Mouse (Mus musculus): ENCODE measurements around the gene Ptpn1. TPM values are rescaled to one million over a fixed set of nuclear protein-coding genes. Genes with fewer than 3 reads are reported as not detected.

Ptpn1 gene
- polyA plus RNA-seq, 1 experiment from 2014 or later, result 41.0 TPM

- 76% methylated on average over 8 of the region's 8 CpGs for WGBS
- H3K4me1 ChIP-seq (ENCODE audit: control insufficient read depth, insufficient read depth, low read length), result peaks cover 9% of the 10 kb centered on the region; the same call in 1 of the 2 replicates
- H3K9ac ChIP-seq (replicated peaks; ENCODE audit: low read depth, low read length), result no peak overlapping the region
- ATAC-seq (ENCODE audit: insufficient number of reproducible peaks, insufficient read depth, low FRiP score, low read depth), result no peak
- no peak overlapping the region for H3K27ac ChIP-seq (ENCODE audit: low read length)
- H3K9me3 ChIP-seq (ENCODE audit: control insufficient read depth, low read depth, low read length), result no peaks in the 10 kb centered on the region
- no peak overlapping the region for H3K4me2 ChIP-seq (replicated peaks; ENCODE audit: low read depth, low read length)
- no peak overlapping the region for H3K4me3 ChIP-seq (ENCODE audit: low read depth, low read length)
- no peaks in the 10 kb centered on the region for H3K27me3 ChIP-seq (ENCODE audit: control insufficient read depth, insufficient read depth, low read length)
- H3K36me3 ChIP-seq (ENCODE audit: control insufficient read depth, insufficient read depth, low read length), result no peaks in the 10 kb centered on the region
These were observed 34.0 kb upstream of the Ptpn1 start for GRCm38 (mm10) chr2:167897896-167898295.

- no peaks in the 10 kb centered on the region for H3K9me3 ChIP-seq (ENCODE audit: control insufficient read depth, low read depth, low read length)
- no peak overlapping the region for H3K27ac ChIP-seq (ENCODE audit: low read length)
- no peak overlapping the region for H3K4me3 ChIP-seq (ENCODE audit: low read depth, low read length)
- 16% methylated on average over 16 of the region's 16 CpGs for WGBS
- H3K27me3 ChIP-seq (ENCODE audit: control insufficient read depth, insufficient read depth, low read length), result no peaks in the 10 kb centered on the region
- peaks cover 8% of the 10 kb centered on the region; the same call in 1 of the 2 replicates for H3K4me1 ChIP-seq (ENCODE audit: control insufficient read depth, insufficient read depth, low read length)
- H3K36me3 ChIP-seq (ENCODE audit: control insufficient read depth, insufficient read depth, low read length), result no peaks in the 10 kb centered on the region
- no peak overlapping the region for H3K9ac ChIP-seq (replicated peaks; ENCODE audit: low read depth, low read length)
- H3K4me2 ChIP-seq (replicated peaks; ENCODE audit: low read depth, low read length), result no peak overlapping the region; the same call in 1 of the 2 replicates
- ATAC-seq (ENCODE audit: insufficient number of reproducible peaks, insufficient read depth, low FRiP score, low read depth), result no peak
These were observed 31.9 kb upstream of the Ptpn1 start for GRCm38 (mm10) chr2:167899989-167900421.

- Histone ChIP-seq H3K9ac (replicated peaks; ENCODE audit: low read depth, low read length) (no peak overlapping the region), H3K36me3 (ENCODE audit: control insufficient read depth, insufficient read depth, low read length) (no peaks in the 10 kb centered on the region), H3K27me3 (ENCODE audit: control insufficient read depth, insufficient read depth, low read length) (no peaks in the 10 kb centered on the region), H3K9me3 (ENCODE audit: control insufficient read depth, low read depth, low read length) (no peaks in the 10 kb centered on the region), H3K27ac (ENCODE audit: low read length) (no peak overlapping the region), H3K4me1 (ENCODE audit: control insufficient read depth, insufficient read depth, low read length) (peaks cover 7% of the 10 kb centered on the region; the same call in 1 of the 2 replicates), H3K4me2 (replicated peaks; ENCODE audit: low read depth, low read length) (no peak overlapping the region), H3K4me3 (ENCODE audit: low read depth, low read length) (no peak overlapping the region)
- ATAC-seq (ENCODE audit: insufficient number of reproducible peaks, insufficient read depth, low FRiP score, low read depth), result no peak
- 68% methylated on average over 9 of the region's 9 CpGs for WGBS
These were observed 29.6 kb upstream of the Ptpn1 start for GRCm38 (mm10) chr2:167902116-167902703.

GRCm38 (mm10) chr2:167903242-167903952 lies 28.5 kb upstream of the Ptpn1 start:
- Histone ChIP-seq H3K4me2 (replicated peaks; ENCODE audit: low read depth, low read length) (no peak overlapping the region), H3K4me1 (ENCODE audit: control insufficient read depth, insufficient read depth, low read length) (peaks cover 7% of the 10 kb centered on the region; the same call in 1 of the 2 replicates), H3K36me3 (ENCODE audit: control insufficient read depth, insufficient read depth, low read length) (no peaks in the 10 kb centered on the region), H3K4me3 (ENCODE audit: low read depth, low read length) (no peak overlapping the region), H3K27ac (ENCODE audit: low read length) (no peak overlapping the region), H3K9me3 (ENCODE audit: control insufficient read depth, low read depth, low read length) (no peaks in the 10 kb centered on the region), H3K9ac (replicated peaks; ENCODE audit: low read depth, low read length) (no peak overlapping the region), H3K27me3 (ENCODE audit: control insufficient read depth, insufficient read depth, low read length) (no peaks in the 10 kb centered on the region)
- 74% methylated on average over 11 of the region's 11 CpGs for WGBS
- ATAC-seq (ENCODE audit: insufficient number of reproducible peaks, insufficient read depth, low FRiP score, low read depth), result no peak

GRCm38 (mm10) chr2:167904621-167905367 lies 27.1 kb upstream of the Ptpn1 start:
- Histone ChIP-seq H3K9ac (replicated peaks; ENCODE audit: low read depth, low read length) (no peak overlapping the region), H3K27me3 (ENCODE audit: control insufficient read depth, insufficient read depth, low read length) (no peaks in the 10 kb centered on the region), H3K36me3 (ENCODE audit: control insufficient read depth, insufficient read depth, low read length) (no peaks in the 10 kb centered on the region), H3K4me1 (ENCODE audit: control insufficient read depth, insufficient read depth, low read length) (peaks cover 4% of the 10 kb centered on the region; the same call in 1 of the 2 replicates), H3K4me3 (ENCODE audit: low read depth, low read length) (no peak overlapping the region), H3K9me3 (ENCODE audit: control insufficient read depth, low read depth, low read length) (no peaks in the 10 kb centered on the region), H3K4me2 (replicated peaks; ENCODE audit: low read depth, low read length) (no peak overlapping the region), H3K27ac (ENCODE audit: low read length) (no peak overlapping the region)
- no peak for ATAC-seq (ENCODE audit: insufficient number of reproducible peaks, insufficient read depth, low FRiP score, low read depth)
- WGBS, result 79% methylated on average over 12 of the region's 12 CpGs

GRCm38 (mm10) chr2:167905561-167905960 lies 26.3 kb upstream of the Ptpn1 start:
- Histone ChIP-seq H3K27me3 (ENCODE audit: control insufficient read depth, insufficient read depth, low read length) (no peaks in the 10 kb centered on the region), H3K4me2 (replicated peaks; ENCODE audit: low read depth, low read length) (no peak overlapping the region), H3K9me3 (ENCODE audit: control insufficient read depth, low read depth, low read length) (no peaks in the 10 kb centered on the region), H3K4me3 (ENCODE audit: low read depth, low read length) (no peak overlapping the region), H3K36me3 (ENCODE audit: control insufficient read depth, insufficient read depth, low read length) (no peaks in the 10 kb centered on the region), H3K9ac (replicated peaks; ENCODE audit: low read depth, low read length) (no peak overlapping the region), H3K4me1 (ENCODE audit: control insufficient read depth, insufficient read depth, low read length) (no peaks in the 10 kb centered on the region), H3K27ac (ENCODE audit: low read length) (no peak overlapping the region)
- no peak for ATAC-seq (ENCODE audit: insufficient number of reproducible peaks, insufficient read depth, low FRiP score, low read depth)
- 52% methylated on average over 8 of the region's 8 CpGs for WGBS

GRCm38 (mm10) chr2:167906729-167907128 lies 25.1 kb upstream of the Ptpn1 start:
- no peak for ATAC-seq (ENCODE audit: insufficient number of reproducible peaks, insufficient read depth, low FRiP score, low read depth)

GRCm38 (mm10) chr2:167909531-167910177 lies 22.2 kb upstream of the Ptpn1 start:
- H3K9ac ChIP-seq (replicated peaks; ENCODE audit: low read depth, low read length), result no peak overlapping the region
- WGBS, result 80% methylated on average over 11 of the region's 11 CpGs

More at GRCm38 (mm10) chr2:167906729-167907128, 25.1 kb upstream of the Ptpn1 start:
- Histone ChIP-seq H3K27me3 (ENCODE audit: control insufficient read depth, insufficient read depth, low read length) (no peaks in the 10 kb centered on the region), H3K4me1 (ENCODE audit: control insufficient read depth, insufficient read depth, low read length) (no peaks in the 10 kb centered on the region), H3K4me3 (ENCODE audit: low read depth, low read length) (no peak overlapping the region), H3K36me3 (ENCODE audit: control insufficient read depth, insufficient read depth, low read length) (no peaks in the 10 kb centered on the region), H3K9ac (replicated peaks; ENCODE audit: low read depth, low read length) (no peak overlapping the region), H3K9me3 (ENCODE audit: control insufficient read depth, low read depth, low read length) (no peaks in the 10 kb centered on the region), H3K27ac (ENCODE audit: low read length) (no peak overlapping the region), H3K4me2 (replicated peaks; ENCODE audit: low read depth, low read length) (no peak overlapping the region)

More at GRCm38 (mm10) chr2:167909531-167910177, 22.2 kb upstream of the Ptpn1 start:
- Histone ChIP-seq H3K4me3 (ENCODE audit: low read depth, low read length) (no peak overlapping the region), H3K27ac (ENCODE audit: low read length) (no peak overlapping the region), H3K4me2 (replicated peaks; ENCODE audit: low read depth, low read length) (no peak overlapping the region), H3K27me3 (ENCODE audit: control insufficient read depth, insufficient read depth, low read length) (no peaks in the 10 kb centered on the region), H3K9me3 (ENCODE audit: control insufficient read depth, low read depth, low read length) (no peaks in the 10 kb centered on the region), H3K36me3 (ENCODE audit: control insufficient read depth, insufficient read depth, low read length) (no peaks in the 10 kb centered on the region), H3K4me1 (ENCODE audit: control insufficient read depth, insufficient read depth, low read length) (no peaks in the 10 kb centered on the region)
- ATAC-seq (ENCODE audit: insufficient number of reproducible peaks, insufficient read depth, low FRiP score, low read depth), result no peak

Data from stomach, embryonic 14.5 days (tissue).